Mouse (Mus musculus) myocyte (in vitro differentiated cells): Measurements from ENCODE around the gene Bmx.

Experiments used
- CEBPB ChIP-seq: IDR thresholded peaks from 2 replicates; pipeline ENCODE4 v1.6.1; 2011; ENCODE audit warnings: mild to moderate bottlenecking, moderate library complexity; ENCODE audit not compliant: poor library complexity, insufficient read depth, severe bottlenecking
- E2F4 ChIP-seq: IDR thresholded peaks from one replicate; pipeline ENCODE4 v1.6.1; 2011; ENCODE audit warnings: mild to moderate bottlenecking, control low read depth, moderate library complexity; ENCODE audit not compliant: insufficient read depth
- MYOD1 ChIP-seq, 3 experiments: IDR thresholded peaks; one replicate each; pipeline ENCODE4 v1.6.1; 2011; ENCODE audit warnings: control low read depth in 2 of 3, low read depth in 2 of 3, mild to moderate bottlenecking in 2 of 3, moderate library complexity in 1 of 3; ENCODE audit not compliant: insufficient read length in 2 of 3, control insufficient read depth in 1 of 3
- MYOG ChIP-seq, 3 experiments: IDR thresholded peaks; one replicate each; pipeline ENCODE4 v1.6.1; 2011; ENCODE audit warnings: control low read depth in 2 of 3, low read depth in 2 of 3, mild to moderate bottlenecking in 2 of 3; ENCODE audit not compliant: insufficient read length in 2 of 3, control insufficient read depth in 1 of 3, insufficient read depth in 1 of 3
- POLR2A ChIP-seq: IDR thresholded peaks from one replicate; pipeline ENCODE4 v1.6.1; 2011; ENCODE audit warnings: low read depth, mild to moderate bottlenecking, control low read depth, moderate library complexity; ENCODE audit not compliant: insufficient read length
- POLR2AphosphoS2 ChIP-seq: IDR thresholded peaks from one replicate; pipeline ENCODE4 v1.6.1; 2011; ENCODE audit warnings: low read depth, control low read depth; ENCODE audit not compliant: insufficient read length
- REST ChIP-seq: IDR thresholded peaks from one replicate; pipeline ENCODE4 v1.6.1; 2011; ENCODE audit warnings: mild to moderate bottlenecking, control low read depth, moderate library complexity; ENCODE audit not compliant: insufficient read depth, insufficient read length
- SRF ChIP-seq: IDR thresholded peaks from one replicate; pipeline ENCODE4 v1.6.1; 2011; ENCODE audit warnings: low read depth; ENCODE audit not compliant: control insufficient read depth, insufficient read length
- TCF12 ChIP-seq: IDR thresholded peaks from one replicate; pipeline ENCODE4 v1.6.1; 2011; ENCODE audit warnings: mild to moderate bottlenecking, control low read depth; ENCODE audit not compliant: poor library complexity, insufficient read depth, severe bottlenecking
- USF1 ChIP-seq: IDR thresholded peaks from one replicate; pipeline ENCODE4 v1.6.1; 2011; ENCODE audit warnings: low read depth, mild to moderate bottlenecking, control low read depth, moderate library complexity

- no peak for TF ChIP-seq USF1
- TF ChIP-seq TCF12 = no peak
- TF ChIP-seq REST = no peak
- TF ChIP-seq POLR2AphosphoS2 = no peak
- no peak for TF ChIP-seq POLR2A
- TF ChIP-seq E2F4 = no peak
- TF ChIP-seq MYOG (IDR thresholded peaks at IDR 0.05; ENCODE audit: control insufficient read depth in 1 of 3, insufficient read depth in 1 of 3, insufficient read length in 2 of 3, low read depth in 2 of 3) = no peak
- no peak for TF ChIP-seq CEBPB
- TF ChIP-seq SRF = no peak
- TF ChIP-seq MYOD1 (IDR thresholded peaks at IDR 0.05; ENCODE audit: control insufficient read depth in 1 of 3, insufficient read length in 2 of 3, low read depth in 2 of 3) = no peak
Measured at GRCm38 (mm10) chrX:164171034-164171433, 87.0 kb downstream of the Bmx start.
